Mouse (Mus musculus) kidney, postnatal 10 days (tissue): ENCODE data around the gene Gm21958.
"Not testable (repeated sequence)": the region's sequence is repeated elsewhere in the genome, so short reads cannot be mapped to it uniquely, and the experiment has no call there.

Experiments used
- DNase-seq: peaks from one replicate; pipeline ENCODE4 v3.0.0; 2021; ENCODE audit warnings: mixed read lengths

The Gm21958 gene

GRCm38 (mm10) chr3:54718947-54719346 lies 4.8 kb upstream of the Gm21958 start:
- no peak for DNase-seq

GRCm38 (mm10) chr3:54717348-54717747 lies 3.2 kb upstream of the Gm21958 start:
- DNase-seq = no peak

GRCm38 (mm10) chr3:54715461-54715860 lies 1.3 kb upstream of the Gm21958 start:
- DNase-seq = no peak

- no peak for DNase-seq
These were observed 5.2 kb downstream of the Gm21958 start for GRCm38 (mm10) chr3:54708972-54709371.

- not testable (repeated sequence) for DNase-seq
These were observed 10.0 kb downstream of the Gm21958 start for GRCm38 (mm10) chr3:54704106-54704505.

DNA sequence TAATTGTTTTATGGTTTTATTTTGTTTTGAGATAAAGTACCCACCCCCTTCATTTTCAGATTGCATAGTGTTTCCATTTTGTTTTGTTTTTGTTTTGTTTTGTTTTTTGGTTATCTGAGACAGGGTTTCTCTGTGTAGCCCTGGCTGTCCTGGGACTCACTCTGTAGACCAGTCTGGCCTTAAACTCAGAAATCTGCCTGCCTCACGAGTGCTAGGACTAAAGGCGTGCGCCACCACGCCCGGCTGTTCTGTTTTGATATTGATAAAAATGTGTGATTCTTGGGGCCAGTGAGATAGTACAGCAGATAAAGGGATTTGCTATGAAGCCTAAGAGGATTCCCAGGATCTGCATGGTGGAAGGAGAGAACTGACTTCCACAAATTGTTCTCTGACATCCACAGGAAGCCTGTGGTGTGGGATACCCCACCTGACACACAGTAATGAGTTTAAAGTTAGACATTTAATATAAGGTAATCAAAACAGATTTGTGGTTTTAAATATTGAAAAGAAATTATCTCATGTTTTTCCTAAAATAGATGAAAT lies 14.3 kb downstream of the Gm21958 start:
- no peak for DNase-seq

- DNase-seq = no peak
These were observed 21.1 kb downstream of the Gm21958 start for GRCm38 (mm10) chr3:54693056-54693415.

GRCm38 (mm10) chr3:54692202-54693055 lies 21.7 kb downstream of the Gm21958 start, which contains the start of gene Supt20:
Gene Supt20, plus strand, starts transcription at chr3:54692807.
- peak; percentile 97 for DNase-seq

DNA sequence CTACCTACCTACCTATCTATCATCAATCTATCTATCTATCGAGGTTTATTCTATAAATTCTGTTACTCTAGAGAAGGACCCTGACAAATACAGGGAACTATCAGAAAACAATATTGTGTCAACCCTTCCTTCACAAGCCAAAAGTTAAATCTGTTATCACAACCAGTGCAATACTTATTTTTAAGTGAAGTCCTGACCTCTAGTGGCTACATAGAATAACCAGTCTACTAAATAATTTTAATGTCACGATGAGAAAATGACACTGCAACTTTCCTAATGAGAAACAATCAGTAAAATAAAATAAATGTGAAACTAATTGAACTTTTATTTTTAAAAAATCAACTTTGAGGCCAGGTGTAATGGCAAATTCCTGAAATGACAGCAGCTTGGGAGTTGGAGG lies 25.1 kb downstream of the Gm21958 start:
- DNase-seq = no peak

DNA sequence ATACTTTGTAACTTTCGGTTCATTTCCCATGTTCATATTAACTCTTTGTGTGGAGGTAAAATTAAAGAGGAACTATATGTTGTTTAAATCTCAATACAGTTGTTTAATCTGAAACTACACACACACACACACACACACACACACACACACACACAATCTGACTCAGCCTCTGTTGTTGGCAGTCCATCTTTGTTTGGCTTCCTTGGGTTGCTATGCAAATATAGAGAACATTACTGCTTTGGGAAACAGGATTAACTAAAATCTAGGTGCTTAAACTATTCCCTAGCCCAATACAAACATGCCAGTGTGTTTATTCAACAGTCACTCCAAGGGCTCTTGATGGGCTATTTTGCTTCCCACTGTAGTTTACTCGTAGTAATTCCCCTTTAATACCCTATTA lies 26.9 kb downstream of the Gm21958 start:
- DNase-seq = no peak

- DNase-seq = no peak
These were observed 29.0 kb downstream of the Gm21958 start for GRCm38 (mm10) chr3:54685202-54685601.

- no peak for DNase-seq
These were observed 32.6 kb downstream of the Gm21958 start for GRCm38 (mm10) chr3:54681310-54682204.

- DNase-seq = no peak
These were observed 37.3 kb downstream of the Gm21958 start for GRCm38 (mm10) chr3:54676818-54677217.

GRCm38 (mm10) chr3:54672557-54673529 lies 41.3 kb downstream of the Gm21958 start:
- DNase-seq = peak; percentile 67

GRCm38 (mm10) chr3:54672111-54672510 lies 42.0 kb downstream of the Gm21958 start:
- DNase-seq = no peak

- no peak for DNase-seq
These were observed 44.6 kb downstream of the Gm21958 start for GRCm38 (mm10) chr3:54669559-54669958.

GRCm38 (mm10) chr3:54668722-54669121 lies 45.4 kb downstream of the Gm21958 start:
- no peak for DNase-seq

DNA sequence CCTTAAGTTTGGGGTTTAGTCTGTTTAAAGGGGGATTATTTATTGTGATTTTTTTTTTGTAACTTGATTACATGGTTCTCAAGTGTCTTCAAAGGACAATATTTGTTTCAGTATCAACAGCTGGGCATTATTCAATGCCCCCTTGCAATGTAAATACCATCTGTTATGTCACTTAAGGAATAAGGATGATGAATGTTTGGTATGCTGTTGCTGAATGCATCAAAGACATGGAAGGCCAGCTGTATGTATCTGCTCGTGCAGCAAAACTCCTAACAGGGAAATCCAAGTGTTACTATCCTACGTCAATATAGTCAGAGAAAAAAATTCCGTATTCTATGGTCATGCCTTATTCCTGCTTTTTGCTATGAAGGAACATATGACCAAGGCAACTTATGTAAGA lies 46.0 kb downstream of the Gm21958 start:
- DNase-seq = no peak
